Mouse (Mus musculus): ENCODE results near the gene Vmn1r28. TPM values are rescaled to one million over a fixed set of nuclear protein-coding genes. Genes with fewer than 3 reads are reported as not detected.
"Not testable (repeated sequence)": the region's sequence is repeated elsewhere in the genome, so short reads cannot be mapped to it uniquely, and the experiment has no call there.

Vmn1r28 gene
- total RNA-seq (2021): not detected
- long read RNA-seq, experiment 1: 0 reads
- long read RNA-seq, experiment 2: 0 reads

GRCm38 (mm10) chr6:58261737-58262136 is at the start of gene Vmn1r28:
Gene Vmn1r28 (plus strand): TSS chr6:58262037.
- no peak within 1 kb of the TSS for H3K4me3 ChIP-seq
- DNase-seq (ENCODE audit: low spot score in 2 of 2): no peak
- no peak within 1 kb of the TSS for H3K27ac ChIP-seq
- TF ChIP-seq CTCF (conservative IDR thresholded peaks at IDR 0.05): no peak

DNA sequence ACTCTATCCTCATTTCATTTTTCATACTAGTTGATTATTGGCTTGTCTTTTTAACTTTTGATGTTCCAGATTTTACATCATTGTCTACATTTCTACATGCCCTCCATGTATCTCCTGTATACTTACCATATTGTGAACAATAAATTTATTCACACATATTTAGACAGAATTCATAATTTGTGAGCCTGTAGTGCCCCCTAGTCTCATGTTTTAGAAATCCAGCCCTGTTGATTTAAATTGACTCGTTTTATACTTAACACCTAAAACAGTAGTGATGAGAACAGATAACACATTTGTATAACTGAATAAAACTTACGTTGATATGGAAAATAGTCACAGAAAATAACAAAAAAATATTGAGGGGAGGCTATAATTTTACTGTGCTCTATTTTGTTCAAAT is 45.7 kb upstream of the Vmn1r28 start:
- Histone ChIP-seq H3K27ac (no peak overlapping the region), H3K4me3 (no peak overlapping the region)
- peak; percentile 62 for TF ChIP-seq CTCF (conservative IDR thresholded peaks at IDR 0.05)
- DNase-seq (ENCODE audit: low spot score in 2 of 2): peak in 1 of 2 experiments; percentile 20

GRCm38 (mm10) chr6:58218721-58219120 is 43.1 kb upstream of the Vmn1r28 start, which contains the start of gene Vmn1r27:
Gene Vmn1r27 (minus strand): TSS chr6:58218821.
- DNase-seq (ENCODE audit: low spot score in 2 of 2): no peak
- Histone ChIP-seq H3K4me3 (no peak within 1 kb of the TSS), H3K27ac (no peak within 1 kb of the TSS)
- TF ChIP-seq CTCF (conservative IDR thresholded peaks at IDR 0.05): no peak

DNA sequence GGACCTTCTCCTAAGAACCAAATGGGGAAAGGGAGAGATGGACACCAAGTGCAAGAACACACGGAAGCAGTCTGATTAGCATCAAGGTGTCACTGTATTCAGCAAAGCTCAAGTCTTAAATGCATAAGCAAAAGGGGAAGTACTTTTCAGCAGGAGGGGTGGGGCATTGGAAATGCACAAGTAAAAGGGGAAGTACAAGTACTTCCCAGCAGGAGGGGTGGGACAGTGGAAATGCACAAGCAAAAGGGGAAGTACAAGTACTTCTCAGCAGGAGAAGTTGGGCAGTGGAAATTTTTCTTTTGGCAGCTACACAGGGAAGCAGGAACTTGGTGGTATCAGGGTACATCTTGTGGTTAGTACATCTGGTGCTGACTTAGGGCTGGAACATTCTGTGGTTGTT is 17.8 kb downstream of the Vmn1r28 start:
- H3K4me3 ChIP-seq; DNase-seq (ENCODE audit: low spot score in 2 of 2); H3K27ac ChIP-seq: not testable (repeated sequence)

- Histone ChIP-seq H3K4me3 (no peak overlapping the region), H3K27ac (no peak overlapping the region)
- DNase-seq (ENCODE audit: low spot score in 2 of 2): no peak
- TF ChIP-seq CTCF (conservative IDR thresholded peaks at IDR 0.05): no peak
Measured at GRCm38 (mm10) chr6:58292201-58292600, 30.4 kb downstream of the Vmn1r28 start.

- not testable (repeated sequence) for H3K4me3 ChIP-seq; DNase-seq (ENCODE audit: low spot score in 2 of 2); H3K27ac ChIP-seq
Measured at GRCm38 (mm10) chr6:58298511-58298910, 36.7 kb downstream of the Vmn1r28 start.

DNA sequence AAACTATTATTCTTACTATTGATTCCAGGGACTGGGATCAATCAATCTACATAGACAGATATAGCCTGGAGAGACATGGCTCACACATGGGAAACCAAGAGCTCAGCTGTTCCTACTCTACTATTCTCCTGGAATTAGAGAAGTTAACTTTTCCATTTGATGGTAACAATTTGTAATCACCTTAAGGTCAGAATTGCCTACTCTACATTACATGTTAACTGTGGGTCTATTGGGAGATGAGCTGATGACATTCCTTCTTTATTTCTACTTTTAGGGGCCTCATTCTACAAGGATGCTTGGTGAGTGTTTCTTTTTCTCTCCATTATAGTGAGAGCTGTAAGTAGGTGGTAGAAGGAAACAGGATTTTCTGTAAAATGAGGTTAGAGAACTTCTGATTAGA is 39.4 kb downstream of the Vmn1r28 start, which contains the start of gene Vmn1r29:
TSS of gene Vmn1r29 (plus strand) at position 301 of the 400 bp plus-strand sequence.
- DNase-seq (ENCODE audit: low spot score in 2 of 2): no peak
- no peak for TF ChIP-seq CTCF (conservative IDR thresholded peaks at IDR 0.05)
- Histone ChIP-seq H3K4me3 (no peak within 1 kb of the TSS), H3K27ac (no peak within 1 kb of the TSS)

Other genes with a start within 250 kb of the Vmn1r28 start
- not detected for gene Vmn1r26, start 246.9 kb upstream of the Vmn1r28 start, total RNA-seq (2021)
- gene Vmn1r27, start 43.2 kb upstream of the Vmn1r28 start, total RNA-seq (2021): not detected
- gene Vmn1r29, start 39.5 kb downstream of the Vmn1r28 start, total RNA-seq (2021): not detected
- not detected for gene Vmn1r30, start 181.3 kb downstream of the Vmn1r28 start, total RNA-seq (2021)
- not detected for gene Vmn1r31, start 213.3 kb downstream of the Vmn1r28 start, total RNA-seq (2021)